Mouse (Mus musculus) brain, embryonic 14.5 days (tissue): ENCODE measurements around the gene Nipal4.

Source experiments
- CTCF ChIP-seq: fragments of 200-500 bp; IDR thresholded peaks from 2 replicates; pipeline ENCODE4 v1.5.1; 2012; ENCODE audit warnings: inconsistent platforms, mild to moderate bottlenecking, moderate library complexity, borderline replicate concordance; ENCODE audit not compliant: insufficient read depth, insufficient read length; ENCODE audit errors: extremely low read depth
- POLR2A ChIP-seq: fragments of 200-500 bp; IDR thresholded peaks from 2 replicates; pipeline ENCODE4 v1.6.1; 2012; ENCODE audit warnings: mild to moderate bottlenecking, inconsistent platforms, borderline replicate concordance; ENCODE audit not compliant: poor library complexity, insufficient read depth, insufficient read length, severe bottlenecking; ENCODE audit errors: extremely low read depth

DNA sequence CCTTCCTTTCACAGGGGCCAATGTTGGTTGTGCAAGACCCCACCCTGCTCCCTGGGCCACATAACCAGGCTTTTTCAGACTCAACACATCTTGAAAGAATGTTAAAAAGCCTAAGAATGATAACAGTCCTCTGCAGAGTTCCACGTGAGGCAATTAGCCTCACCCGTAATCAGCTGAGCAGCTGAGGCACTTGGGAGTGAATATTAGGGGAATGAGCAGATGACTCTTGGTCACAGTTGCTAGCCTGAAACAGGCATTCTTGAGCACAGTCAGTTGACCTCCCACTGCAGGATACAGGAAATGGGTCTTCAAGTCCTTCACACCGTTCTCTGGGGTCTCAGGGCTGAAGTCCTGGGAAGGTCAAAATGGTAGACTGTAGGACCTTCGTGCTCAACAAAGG lies 44.6 kb downstream of the Nipal4 start:
- TF ChIP-seq CTCF = no peak
- no peak for TF ChIP-seq POLR2A
